Mouse (Mus musculus) CD4-positive, CD25-positive, alpha-beta regulatory T cell, adult 2 months (primary cell): ENCODE results near the gene Nell2.

Experiments used
- DNase-seq: peaks from one replicate; pipeline ENCODE4 v3.0.0-alpha.2; 2012; ENCODE audit warnings: low read depth, low spot score

Gene Nell2

GRCm38 (mm10) chr15:95107246-95107809, 421.0 kb downstream of the Nell2 start:
- DNase-seq: no peak

- DNase-seq: no peak
Observed at GRCm38 (mm10) chr15:95101522-95101921, 426.8 kb downstream of the Nell2 start.

GRCm38 (mm10) chr15:95100133-95100532, 428.2 kb downstream of the Nell2 start:
- no peak for DNase-seq

GRCm38 (mm10) chr15:95085962-95086361, 442.4 kb downstream of the Nell2 start:
- DNase-seq: no peak

- DNase-seq: no peak
Observed at GRCm38 (mm10) chr15:95081654-95082053, 446.7 kb downstream of the Nell2 start.

GRCm38 (mm10) chr15:95075356-95075755, 453.0 kb downstream of the Nell2 start:
- no peak for DNase-seq

GRCm38 (mm10) chr15:95070881-95071280, 457.5 kb downstream of the Nell2 start:
- no peak for DNase-seq

GRCm38 (mm10) chr15:95068799-95069198, 459.6 kb downstream of the Nell2 start:
- no peak for DNase-seq

GRCm38 (mm10) chr15:95068023-95068422, 460.3 kb downstream of the Nell2 start:
- DNase-seq: no peak

GRCm38 (mm10) chr15:95055081-95055650, 473.2 kb downstream of the Nell2 start:
- DNase-seq: no peak

GRCm38 (mm10) chr15:95049171-95049729, 479.1 kb downstream of the Nell2 start:
- no peak for DNase-seq

GRCm38 (mm10) chr15:95047486-95047885, 480.9 kb downstream of the Nell2 start:
- no peak for DNase-seq

- no peak for DNase-seq
Observed at GRCm38 (mm10) chr15:95044011-95044410, 484.3 kb downstream of the Nell2 start.

GRCm38 (mm10) chr15:95042437-95042836, 485.9 kb downstream of the Nell2 start:
- DNase-seq: no peak

- DNase-seq: no peak
Observed at GRCm38 (mm10) chr15:95029487-95029875, 498.9 kb downstream of the Nell2 start.

GRCm38 (mm10) chr15:95028862-95029486, 499.4 kb downstream of the Nell2 start:
- no peak for DNase-seq
